Mouse (Mus musculus) myocyte (in vitro differentiated cells): ENCODE results near the gene Trmt61a. TPM values are rescaled to one million over a fixed set of nuclear protein-coding genes. Genes with fewer than 3 reads are reported as not detected.

Source experiments
- H3K27me3 ChIP-seq: one replicate; pipeline ENCODE4 v1.6.1; 2011; ENCODE audit not compliant: control insufficient read depth, insufficient read depth, insufficient read length
- H3K36me3 ChIP-seq: one replicate; pipeline ENCODE4 v1.6.1; 2011; ENCODE audit not compliant: control insufficient read depth, insufficient read depth
- H3K4me2 ChIP-seq: one replicate; pipeline ENCODE4 v1.6.1; 2011; ENCODE audit warnings: low read depth, control low read depth
- H3K4me3 ChIP-seq: one replicate; pipeline ENCODE4 v1.5.1; 2011; ENCODE audit warnings: mild to moderate bottlenecking, control low read depth, moderate library complexity
- H3K79me2 ChIP-seq: one replicate; pipeline ENCODE4 v1.6.1; 2011; ENCODE audit not compliant: control insufficient read depth, insufficient read depth
- H3ac ChIP-seq: one replicate; pipeline ENCODE4 v1.6.1; 2011; ENCODE audit not compliant: control insufficient read depth, insufficient read length
- CEBPB ChIP-seq: IDR thresholded peaks from 2 replicates; pipeline ENCODE4 v1.6.1; 2011; ENCODE audit warnings: mild to moderate bottlenecking, moderate library complexity; ENCODE audit not compliant: poor library complexity, insufficient read depth, severe bottlenecking
- E2F4 ChIP-seq: IDR thresholded peaks from one replicate; pipeline ENCODE4 v1.6.1; 2011; ENCODE audit warnings: mild to moderate bottlenecking, control low read depth, moderate library complexity; ENCODE audit not compliant: insufficient read depth
- MAX ChIP-seq: IDR thresholded peaks from one replicate; pipeline ENCODE4 v1.6.1; 2011; ENCODE audit warnings: low read depth, mild to moderate bottlenecking, control low read depth
- MYOD1 ChIP-seq, 3 experiments: IDR thresholded peaks; one replicate each; pipeline ENCODE4 v1.6.1; 2011; ENCODE audit warnings: control low read depth in 2 of 3, low read depth in 2 of 3, mild to moderate bottlenecking in 2 of 3, moderate library complexity in 1 of 3; ENCODE audit not compliant: insufficient read length in 2 of 3, control insufficient read depth in 1 of 3
- MYOG ChIP-seq, 3 experiments: IDR thresholded peaks; one replicate each; pipeline ENCODE4 v1.6.1; 2011; ENCODE audit warnings: control low read depth in 2 of 3, low read depth in 2 of 3, mild to moderate bottlenecking in 2 of 3; ENCODE audit not compliant: insufficient read length in 2 of 3, control insufficient read depth in 1 of 3, insufficient read depth in 1 of 3
- POLR2A ChIP-seq: IDR thresholded peaks from one replicate; pipeline ENCODE4 v1.6.1; 2011; ENCODE audit warnings: low read depth, mild to moderate bottlenecking, control low read depth, moderate library complexity; ENCODE audit not compliant: insufficient read length
- POLR2AphosphoS2 ChIP-seq: IDR thresholded peaks from one replicate; pipeline ENCODE4 v1.6.1; 2011; ENCODE audit warnings: low read depth, control low read depth; ENCODE audit not compliant: insufficient read length
- REST ChIP-seq: IDR thresholded peaks from one replicate; pipeline ENCODE4 v1.6.1; 2011; ENCODE audit warnings: mild to moderate bottlenecking, control low read depth, moderate library complexity; ENCODE audit not compliant: insufficient read depth, insufficient read length
- SRF ChIP-seq: IDR thresholded peaks from one replicate; pipeline ENCODE4 v1.6.1; 2011; ENCODE audit warnings: low read depth; ENCODE audit not compliant: control insufficient read depth, insufficient read length
- TCF12 ChIP-seq: IDR thresholded peaks from one replicate; pipeline ENCODE4 v1.6.1; 2011; ENCODE audit warnings: mild to moderate bottlenecking, control low read depth; ENCODE audit not compliant: poor library complexity, insufficient read depth, severe bottlenecking
- TCF3 ChIP-seq: IDR thresholded peaks from one replicate; pipeline ENCODE4 v1.6.1; 2011; ENCODE audit warnings: low read depth, control low read depth; ENCODE audit not compliant: insufficient read length
- USF1 ChIP-seq: IDR thresholded peaks from one replicate; pipeline ENCODE4 v1.6.1; 2011; ENCODE audit warnings: low read depth, mild to moderate bottlenecking, control low read depth, moderate library complexity
- polyA plus RNA-seq: library from polyadenylated mRNA; unstranded; fragments of >200 nt; fragmentation: generic; extraction: Trizol; gene quantifications from one replicate; pipeline ENCODE4 v1.2.1, GENCODE M21; 2012; ENCODE audit warnings: missing spikeins

Trmt61a gene
- 17.7 TPM for polyA plus RNA-seq

DNA sequence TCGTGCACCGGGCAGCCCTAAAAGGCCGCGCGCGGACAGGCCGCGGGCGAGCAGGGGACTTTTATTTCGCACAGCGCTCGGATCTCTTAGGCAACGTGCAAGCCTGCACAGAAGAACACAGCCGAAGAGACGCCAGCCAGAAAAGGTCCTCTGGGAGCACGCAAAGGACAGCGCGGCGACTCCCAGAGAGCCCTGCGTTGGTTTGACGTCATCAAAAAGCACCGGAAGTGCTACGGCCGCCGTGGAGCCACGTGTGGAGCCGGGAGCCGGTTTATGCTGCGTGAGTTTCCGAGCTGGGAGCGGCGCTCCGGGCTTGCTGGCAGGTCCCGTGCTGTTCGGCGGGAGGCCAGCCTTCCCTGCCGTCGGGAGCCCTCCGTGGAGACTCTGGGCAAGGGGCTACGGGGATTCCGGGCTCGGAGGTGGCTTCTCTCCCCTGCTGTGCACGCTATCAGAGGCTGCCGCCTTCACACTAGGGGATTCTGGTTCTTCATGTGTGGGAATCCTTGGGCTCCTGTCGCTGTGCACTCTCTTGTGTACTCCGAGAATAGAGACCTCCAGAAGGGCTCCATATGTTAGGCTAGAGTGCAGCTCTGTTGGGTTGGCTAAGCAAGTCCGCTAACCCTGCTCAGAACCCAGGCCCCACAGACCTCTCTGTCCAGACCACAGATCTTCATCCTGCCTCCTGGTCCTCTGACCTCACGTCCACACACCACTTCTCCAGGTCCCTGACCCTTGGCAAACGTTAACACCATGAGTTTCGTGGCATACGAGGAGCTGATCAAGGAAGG lies at the start of gene Trmt61a:
Gene Trmt61a, plus strand, starts transcription at position 224 of the 788 bp plus-strand sequence.
- H3K79me2 ChIP-seq, result peaks cover 15% of the 10 kb centered on the region
- H3K4me2 ChIP-seq, result peak within 1 kb of the TSS; percentile 92
- TF ChIP-seq REST (no peak), USF1 (no peak), MYOG (IDR thresholded peaks at IDR 0.05; ENCODE audit: control insufficient read depth in 1 of 3, insufficient read depth in 1 of 3, insufficient read length in 2 of 3, low read depth in 2 of 3) (no peak), E2F4 (no peak), POLR2A (peak; percentile 65), MAX (peak; percentile 86), CEBPB (no peak), MYOD1 (IDR thresholded peaks at IDR 0.05; ENCODE audit: control insufficient read depth in 1 of 3, insufficient read length in 2 of 3, low read depth in 2 of 3) (no peak), TCF12 (no peak), POLR2AphosphoS2 (peak; percentile 71), TCF3 (no peak), SRF (no peak)
- peak within 1 kb of the TSS; percentile 1 for H3ac ChIP-seq
- peak within 1 kb of the TSS; percentile 88 for H3K4me3 ChIP-seq
- H3K36me3 ChIP-seq, result no peaks in the 10 kb centered on the region
- H3K27me3 ChIP-seq, result no peaks in the 10 kb centered on the region

DNA sequence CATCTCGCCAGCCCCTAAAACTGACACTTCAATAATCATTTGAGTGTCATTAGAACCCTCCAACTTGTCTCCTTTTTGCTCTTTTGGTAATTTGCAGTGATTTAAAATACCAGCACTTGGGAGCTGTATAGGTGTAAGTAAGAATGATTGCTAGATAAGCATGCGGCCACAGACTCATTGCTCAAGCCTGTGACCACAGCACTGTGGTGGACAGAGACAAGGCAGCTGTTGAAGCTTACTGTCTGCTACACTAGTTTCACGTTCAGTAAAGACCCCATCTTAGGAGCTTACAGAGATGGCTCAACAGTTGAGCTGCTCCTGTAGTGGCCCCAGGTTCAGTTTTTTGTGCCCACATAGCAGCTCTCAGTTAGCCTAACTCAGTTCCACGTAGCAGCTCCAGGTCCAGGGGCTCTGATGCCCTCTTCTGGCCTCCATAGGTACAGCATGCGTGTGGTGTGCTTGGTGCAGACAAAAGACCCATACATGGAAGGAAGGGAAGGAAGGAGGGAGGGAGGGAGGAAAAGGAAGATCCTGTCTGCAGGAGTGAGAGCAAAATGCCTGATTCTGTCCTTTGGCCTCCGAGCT lies 29.8 kb upstream of the Trmt61a start:
- peaks cover 37% of the 10 kb centered on the region for H3K36me3 ChIP-seq
- H3ac ChIP-seq, result no peak overlapping the region
- TF ChIP-seq CEBPB (no peak), REST (no peak), MYOD1 (IDR thresholded peaks at IDR 0.05; ENCODE audit: control insufficient read depth in 1 of 3, insufficient read length in 2 of 3, low read depth in 2 of 3) (peak in 1 of 3 experiments; percentile 33), SRF (no peak)
- no peak overlapping the region for H3K4me2 ChIP-seq
- H3K79me2 ChIP-seq, result no peaks in the 10 kb centered on the region
- H3K27me3 ChIP-seq, result no peaks in the 10 kb centered on the region
- no peak overlapping the region for H3K4me3 ChIP-seq

DNA sequence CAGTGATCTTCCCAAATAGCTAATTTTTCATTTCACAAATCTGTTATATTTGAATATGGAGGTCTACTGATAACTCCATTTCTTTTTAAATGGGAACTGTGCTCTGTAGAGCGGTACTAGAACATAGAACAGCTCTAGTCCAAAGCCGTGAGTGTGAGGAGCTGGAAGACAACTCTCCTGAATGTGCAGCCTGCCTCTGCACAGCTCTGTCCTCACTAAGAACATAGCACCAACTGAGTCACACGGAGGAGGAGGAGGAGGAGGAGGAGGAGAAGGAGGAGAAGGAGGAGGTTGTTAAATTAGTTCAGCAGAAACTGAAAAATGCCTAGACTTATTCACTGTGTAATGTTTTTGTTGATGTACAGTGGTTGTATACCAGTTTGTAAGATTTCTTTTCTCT lies 25.0 kb upstream of the Trmt61a start:
- no peak overlapping the region for H3ac ChIP-seq
- no peak overlapping the region for H3K4me3 ChIP-seq
- no peaks in the 10 kb centered on the region for H3K27me3 ChIP-seq
- H3K36me3 ChIP-seq, result peaks cover 31% of the 10 kb centered on the region
- H3K4me2 ChIP-seq, result no peak overlapping the region
- TF ChIP-seq POLR2AphosphoS2 (no peak), SRF (no peak), MAX (no peak)
- H3K79me2 ChIP-seq, result no peaks in the 10 kb centered on the region

DNA sequence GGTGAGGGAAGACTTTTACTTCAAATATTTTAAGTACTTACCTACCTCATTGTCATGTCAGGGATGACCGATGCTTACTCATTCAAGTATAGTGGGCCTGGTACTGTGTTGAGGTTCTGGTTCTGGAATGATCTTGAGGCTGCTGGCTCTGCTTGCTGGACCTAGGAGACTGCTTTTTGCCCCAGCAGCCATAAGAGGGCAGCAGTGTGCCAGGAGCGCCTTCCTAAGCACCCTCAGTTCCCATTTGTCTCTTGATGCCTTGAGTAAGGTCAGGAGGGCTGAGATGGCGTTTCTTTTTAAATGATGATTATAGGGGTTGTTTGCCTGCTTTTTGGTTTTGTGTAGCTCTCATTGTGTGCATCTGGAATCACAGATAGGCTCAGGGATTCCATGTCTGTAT lies 24.5 kb upstream of the Trmt61a start:
- Histone ChIP-seq H3K27me3 (no peaks in the 10 kb centered on the region), H3ac (no peak overlapping the region), H3K4me3 (no peak overlapping the region), H3K36me3 (peaks cover 28% of the 10 kb centered on the region), H3K4me2 (no peak overlapping the region), H3K79me2 (no peaks in the 10 kb centered on the region)
- TF ChIP-seq TCF3, result no peak
- TF ChIP-seq USF1, result no peak

DNA sequence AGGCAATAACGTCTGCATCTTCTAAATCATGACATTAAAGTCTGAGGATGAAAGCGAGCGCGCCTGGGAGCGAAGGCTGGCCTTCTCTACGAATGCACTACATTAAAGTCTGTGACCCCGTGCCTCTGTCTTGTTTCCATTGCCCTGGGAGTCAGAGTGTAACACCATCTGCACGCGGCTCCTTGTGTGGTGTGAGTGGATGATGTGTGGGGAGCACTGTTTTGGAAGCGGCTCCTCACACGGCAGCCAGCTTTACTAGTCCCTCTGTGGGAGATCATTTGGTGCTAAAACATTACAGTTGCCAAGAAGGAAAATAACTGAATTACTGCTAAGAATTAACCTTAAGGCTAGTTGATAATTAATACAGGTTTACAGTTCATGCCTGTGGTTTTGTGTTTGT lies 22.2 kb upstream of the Trmt61a start:
- Histone ChIP-seq H3ac (no peak overlapping the region), H3K4me2 (no peak overlapping the region), H3K4me3 (no peak overlapping the region), H3K79me2 (no peaks in the 10 kb centered on the region), H3K27me3 (no peaks in the 10 kb centered on the region), H3K36me3 (peaks cover 16% of the 10 kb centered on the region)
- TF ChIP-seq E2F4 (no peak), MAX (no peak), POLR2AphosphoS2 (no peak), REST (no peak), MYOG (IDR thresholded peaks at IDR 0.05; ENCODE audit: control insufficient read depth in 1 of 3, insufficient read depth in 1 of 3, insufficient read length in 2 of 3, low read depth in 2 of 3) (no peak), MYOD1 (IDR thresholded peaks at IDR 0.05; ENCODE audit: control insufficient read depth in 1 of 3, insufficient read length in 2 of 3, low read depth in 2 of 3) (no peak), TCF3 (no peak), SRF (no peak)
